Comparison of ENCODE assay signal across 8 mouse cellular contexts in the genomic region with DNA sequence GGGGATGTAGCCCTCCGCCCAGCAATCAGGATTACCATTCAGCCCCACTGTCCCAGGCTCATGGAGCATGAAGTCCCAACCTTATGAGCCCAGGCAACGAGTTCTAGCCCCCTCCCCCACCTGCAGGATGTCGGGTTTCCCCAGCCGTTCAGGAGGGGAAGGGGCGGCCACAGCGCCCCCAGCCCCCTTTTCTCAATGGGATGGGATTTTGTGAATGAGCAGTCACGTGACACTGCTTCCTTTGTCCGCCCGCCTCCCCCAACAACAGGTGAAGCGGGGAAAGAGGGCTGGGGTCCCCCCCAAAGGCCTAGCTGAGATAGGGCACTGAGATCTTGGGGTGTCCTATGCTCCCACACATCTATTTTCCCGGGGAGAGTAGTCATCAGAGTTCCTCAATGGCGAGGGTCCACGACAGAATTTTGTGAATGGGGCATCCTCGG. TPM values are rescaled to one million over a fixed set of nuclear protein-coding genes. Genes with fewer than 3 reads are reported as not detected.
DNase-seq lines count a peak whose midpoint lies in the region; ATAC-seq and TF ChIP-seq lines count a peak whose summit lies in the region.

No protein-coding gene starts in this region.

- no peaks in the 10 kb centered on the region for H3K79me2 ChIP-seq in liver, adult 2 months (ENCODE audit: control insufficient read depth, insufficient read depth, low read length)

- peak; percentile 41 to 66 for DNase-seq in adrenal gland, adult (ENCODE audit: inconsistent age in 2 of 2, low spot score in 1 of 2)
- no peak for DNase-seq in adrenal gland, postnatal 4 days (ENCODE audit: low spot score in 2 of 2)
- no peak for DNase-seq in liver, adult 2 months (ENCODE audit: extremely low read depth, low read depth, low spot score)
- no peak for DNase-seq in liver
- peak; percentile 86 for DNase-seq in forebrain, embryonic 11.5 days (ENCODE audit: low spot score)
- DNase-seq in right cerebral cortex, postnatal 4 days = peak; percentile 57
- DNase-seq in adrenal gland, adult 2 months = no peak

- no peak overlapping the region for H3K27ac ChIP-seq in liver, adult 2 months (replicated peaks; ENCODE audit: insufficient read depth, low read depth, low read length)
- H3K27ac ChIP-seq in forebrain, embryonic 11.5 days (ENCODE audit: low read depth, low read length) = peak overlapping the region; percentile 77; the same call in 1 of the 2 replicates
- no peak overlapping the region for H3K27ac ChIP-seq in liver, embryonic 12.5 days

- peak overlapping the region; percentile 83; the same call in 1 of the 2 replicates for H3K4me3 ChIP-seq in liver, adult 2 months (ENCODE audit: insufficient read depth, low read depth, low read length)
- peak overlapping the region; percentile 70 for H3K4me3 ChIP-seq in forebrain, embryonic 11.5 days (ENCODE audit: low read depth, low read length)
- H3K4me3 ChIP-seq in liver, embryonic 12.5 days = peak overlapping the region; percentile 54

- ATAC-seq in forebrain, embryonic 11.5 days (replicated peaks; ENCODE audit: low FRiP score) = peak; percentile 31; the same call in 1 of the 2 replicates
- ATAC-seq in liver, embryonic 12.5 days = no peak

- H3K27me3 ChIP-seq in liver, adult 2 months (ENCODE audit: control insufficient read depth, insufficient read depth, low read length) = 0 out of 2 replicates have a peak, but pooled peaks cover 2% of the 10 kb centered on the region
- H3K27me3 ChIP-seq in forebrain, embryonic 11.5 days (ENCODE audit: control insufficient read depth, insufficient read depth, low read length) = peaks cover 31% of the 10 kb centered on the region
- peaks cover 87% of the 10 kb centered on the region for H3K27me3 ChIP-seq in liver, embryonic 12.5 days (replicated peaks)

- 5% methylated on average over 14 of the region's 14 CpGs for WGBS in liver, adult 2 months
- 0% methylated on average over 14 of the region's 14 CpGs for WGBS in forebrain, embryonic 11.5 days
- WGBS in liver, embryonic 12.5 days (ENCODE audit: insufficient replicate concordance) = 5% methylated on average over 14 of the region's 14 CpGs

- H3K4me2 ChIP-seq in forebrain, embryonic 11.5 days (ENCODE audit: low read depth, low read length, severe bottlenecking) = peak overlapping the region; percentile 79
- peak overlapping the region; percentile 69 for H3K4me2 ChIP-seq in liver, embryonic 12.5 days

- no peak for TF ChIP-seq CTCF in liver, adult 2 months (IDR thresholded peaks at IDR 0.05; ENCODE audit: low read depth, low read length)

- TF ChIP-seq POLR2A in liver, adult 2 months (IDR thresholded peaks at IDR 0.05; ENCODE audit: extremely low read depth, insufficient read depth, low read length) = no peak

- H3K36me3 ChIP-seq in liver, adult 2 months (ENCODE audit: control insufficient read depth, insufficient read depth, low read length) = no peaks in the 10 kb centered on the region
- no peaks in the 10 kb centered on the region; the same call in 1 of the 2 replicates for H3K36me3 ChIP-seq in forebrain, embryonic 11.5 days (ENCODE audit: control insufficient read depth, insufficient read depth, low read length)
- H3K36me3 ChIP-seq in liver, embryonic 12.5 days = peaks cover 10% of the 10 kb centered on the region

- H3K9me3 ChIP-seq in forebrain, embryonic 11.5 days (ENCODE audit: control insufficient read depth, low read length) = no peaks in the 10 kb centered on the region
- no peaks in the 10 kb centered on the region for H3K9me3 ChIP-seq in liver, embryonic 12.5 days (replicated peaks)

- peaks cover 6% of the 10 kb centered on the region for H3K4me1 ChIP-seq in liver, adult 2 months (ENCODE audit: control insufficient read depth, insufficient read depth, low read length)
- H3K4me1 ChIP-seq in forebrain, embryonic 11.5 days (replicated peaks; ENCODE audit: control insufficient read depth, insufficient read depth, low read length) = peaks cover 29% of the 10 kb centered on the region
- peaks cover 39% of the 10 kb centered on the region for H3K4me1 ChIP-seq in liver, embryonic 12.5 days

- H3K9ac ChIP-seq in liver, adult 2 months (ENCODE audit: low read depth, low read length) = no peak overlapping the region
- H3K9ac ChIP-seq in forebrain, embryonic 11.5 days (ENCODE audit: low read length) = peak overlapping the region; percentile 65
- H3K9ac ChIP-seq in liver, embryonic 12.5 days = no peak overlapping the region

RNA-seq across cellular contexts. Expression of a gene that starts 1.2 kb away (rescaled TPM):
- 1 to 10 TPM; 1.8 to 2.5 TPM for total RNA-seq in adrenal gland, postnatal 4 days (2021)
- 0.07 TPM in 1 of 2 replicates, not detected in the other for total RNA-seq in liver, adult 2 months (2014; rRNA removed)
- 0.18 TPM in 1 of 2 replicates, not detected in the other for polyA plus RNA-seq in liver, adult 2 months (2012; rRNA removed)
- 0.52 and 0.53 TPM in 2 replicates for polyA plus RNA-seq in forebrain, embryonic 11.5 days (2014; fragmentation: Nextera tagmentation; extraction: Ambion mirVana)
- 0.07 and 0.26 TPM in 2 replicates for polyA plus RNA-seq in liver, embryonic 12.5 days (2016; fragmentation: Nextera tagmentation; extraction: Ambion mirVana)
- 1 to 10 TPM; 1.1 to 1.7 TPM for total RNA-seq in adrenal gland, adult 2 months (2021)
- 3.0 and 3.8 TPM in 2 replicates for polyA plus RNA-seq in adrenal gland, adult 2 months (2012; rRNA removed)

RNA-seq across cellular contexts. Expression of a gene that starts 1.4 kb away (rescaled TPM):
- 10 to 100 TPM; 14.5 to 15.8 TPM for total RNA-seq in adrenal gland, postnatal 4 days (2021)
- total RNA-seq in liver, adult 2 months (2014; rRNA removed) = 0.18 and 0.20 TPM in 2 replicates
- 0.35 and 0.40 TPM in 2 replicates for polyA plus RNA-seq in liver, adult 2 months (2012; rRNA removed)
- 7.8 TPM in 2 replicates for polyA plus RNA-seq in forebrain, embryonic 11.5 days (2014; fragmentation: Nextera tagmentation; extraction: Ambion mirVana)
- polyA plus RNA-seq in liver, embryonic 12.5 days (2016; fragmentation: Nextera tagmentation; extraction: Ambion mirVana) = 0.72 TPM in 2 replicates
- 1 to 10 TPM; 5.2 to 7.4 TPM for total RNA-seq in adrenal gland, adult 2 months (2021)
- polyA plus RNA-seq in adrenal gland, adult 2 months (2012; rRNA removed) = 14.4 and 18.0 TPM in 2 replicates

RNA-seq across cellular contexts. Expression of a gene that starts 11.7 kb away (rescaled TPM):
- 100 to 1,000 TPM; 188 to 192 TPM for total RNA-seq in adrenal gland, postnatal 4 days (2021)
- total RNA-seq in liver, adult 2 months (2014; rRNA removed) = 195 and 217 TPM in 2 replicates
- polyA plus RNA-seq in liver, adult 2 months (2012; rRNA removed) = 119 and 132 TPM in 2 replicates
- polyA plus RNA-seq in forebrain, embryonic 11.5 days (2014; fragmentation: Nextera tagmentation; extraction: Ambion mirVana) = 291 and 297 TPM in 2 replicates
- 170 and 180 TPM in 2 replicates for polyA plus RNA-seq in liver, embryonic 12.5 days (2016; fragmentation: Nextera tagmentation; extraction: Ambion mirVana)
- total RNA-seq in adrenal gland, adult 2 months (2021) = 100 to 1,000 TPM; 194 to 223 TPM
- polyA plus RNA-seq in adrenal gland, adult 2 months (2012; rRNA removed) = 102 and 114 TPM in 2 replicates

RNA-seq across cellular contexts. Expression of a gene that starts 12.8 kb away (rescaled TPM):
- total RNA-seq in adrenal gland, postnatal 4 days (2021) = 10 to 100 TPM; 16.2 to 17.2 TPM
- total RNA-seq in liver, adult 2 months (2014; rRNA removed) = 5.1 and 5.4 TPM in 2 replicates
- polyA plus RNA-seq in liver, adult 2 months (2012; rRNA removed) = 12.5 and 19.3 TPM in 2 replicates
- polyA plus RNA-seq in forebrain, embryonic 11.5 days (2014; fragmentation: Nextera tagmentation; extraction: Ambion mirVana) = 12.6 and 16.8 TPM in 2 replicates
- polyA plus RNA-seq in liver, embryonic 12.5 days (2016; fragmentation: Nextera tagmentation; extraction: Ambion mirVana) = 12.4 and 12.5 TPM in 2 replicates
- 10 to 100 TPM in 1 of 2 experiments, 1 to 10 TPM in 1; 9.7 to 12.1 TPM for total RNA-seq in adrenal gland, adult 2 months (2021)
- polyA plus RNA-seq in adrenal gland, adult 2 months (2012; rRNA removed) = 35.2 and 43.4 TPM in 2 replicates

RNA-seq across cellular contexts. Expression of a gene that starts 34.2 kb away (rescaled TPM):
- total RNA-seq in adrenal gland, postnatal 4 days (2021) = 1 to 10 TPM; 2.4 TPM
- under 0.01 and 0.07 TPM in 2 replicates for total RNA-seq in liver, adult 2 months (2014; rRNA removed)
- 0.41 and 0.69 TPM in 2 replicates for polyA plus RNA-seq in liver, adult 2 months (2012; rRNA removed)
- polyA plus RNA-seq in forebrain, embryonic 11.5 days (2014; fragmentation: Nextera tagmentation; extraction: Ambion mirVana) = 0.67 and 1.2 TPM in 2 replicates
- 0.38 and 0.79 TPM in 2 replicates for polyA plus RNA-seq in liver, embryonic 12.5 days (2016; fragmentation: Nextera tagmentation; extraction: Ambion mirVana)
- 1 to 10 TPM; 1.2 to 1.5 TPM for total RNA-seq in adrenal gland, adult 2 months (2021)
- 3.2 and 3.9 TPM in 2 replicates for polyA plus RNA-seq in adrenal gland, adult 2 months (2012; rRNA removed)

Comparison
In these comparisons a context has a peak if more than half of its experiments do, and no peak if none do; other contexts are left out.
1. DNase-seq: peak in adrenal gland, adult (2 of 2), forebrain, embryonic 11.5 days (single experiment) and right cerebral cortex, postnatal 4 days (single experiment); none in adrenal gland, postnatal 4 days (0 of 2), liver, adult 2 months (single experiment), liver (single experiment) and adrenal gland, adult 2 months (single experiment).
2. Peak in every context shown above with its lines, with median percentiles within 50 percentile points of each other: H3K4me3 ChIP-seq.